Mouse (Mus musculus) lung, postnatal 0 days (tissue): ENCODE measurements at regions not wholly inside any gene's neighbourhood (a gene's known extent, or its start where the extent isn't known, plus 50 kb on each side); places are given as distances from the start of the nearest gene placed in this dataset.

ENCODE experiments used
- ATAC-seq: fragments of 200-750 bp; cut with Nextera tagmentation; 2 replicates; pipeline ENCODE4 v1.8.0; 2017; ENCODE audit warnings: moderate library complexity
- DNase-seq: peaks from one replicate; pipeline ENCODE4 v3.0.0-alpha.2; 2016; ENCODE audit warnings: low spot score
- H3K27ac ChIP-seq: fragments of 300-500 bp; sonication (generic); 2 replicates; pipeline ENCODE4 v1.5.1; 2014; ENCODE audit warnings: antibody characterized with exemption, mild to moderate bottlenecking, low read length, mixed read lengths
- H3K27me3 ChIP-seq: fragments of 300-500 bp; sonication (generic); replicated peaks from 2 replicates; pipeline ENCODE4 v1.6.1; 2014; ENCODE audit warnings: low read length, mixed read lengths; ENCODE audit not compliant: insufficient read depth
- H3K36me3 ChIP-seq: fragments of 300-500 bp; sonication (generic); 2 replicates; pipeline ENCODE4 v1.6.1; 2014; ENCODE audit warnings: low read length, mixed read lengths; ENCODE audit not compliant: insufficient read depth
- H3K4me1 ChIP-seq: fragments of 300-500 bp; sonication (generic); 2 replicates; pipeline ENCODE4 v1.6.1; 2014; ENCODE audit warnings: antibody characterized with exemption, low read depth, low read length, mixed read lengths; ENCODE audit not compliant: insufficient read depth
- H3K4me2 ChIP-seq: fragments of 300-500 bp; sonication (generic); replicated peaks from 2 replicates; pipeline ENCODE4 v1.6.1; 2014; ENCODE audit warnings: low read depth, mild to moderate bottlenecking, low read length, moderate library complexity, mixed read lengths
- H3K4me3 ChIP-seq: fragments of 300-500 bp; sonication (generic); 2 replicates; pipeline ENCODE4 v1.5.1; 2014; ENCODE audit warnings: low read depth, low read length
- H3K9ac ChIP-seq: fragments of 300-500 bp; sonication (generic); replicated peaks from 2 replicates; pipeline ENCODE4 v1.6.1; 2014; ENCODE audit warnings: low read depth, mild to moderate bottlenecking
- H3K9me3 ChIP-seq: fragments of 300-500 bp; sonication (generic); 2 replicates; pipeline ENCODE4 v1.6.1; 2016; ENCODE audit warnings: low read length, mixed read lengths
- CTCF ChIP-seq: IDR thresholded peaks from 2 replicates; pipeline ENCODE4 v1.5.1; 2016; ENCODE audit warnings: antibody characterized with exemption, mild to moderate bottlenecking
- EP300 ChIP-seq: IDR thresholded peaks from 2 replicates; pipeline ENCODE4 v1.6.1; 2016; ENCODE audit warnings: antibody characterized with exemption, mild to moderate bottlenecking, control low read depth
- WGBS: fragments of 180-500 bp; shearing (Covaris S2); extraction: QIAGEN DNeasy Blood & Tissue Kit; methylation state at CpG from one replicate; pipeline ENCODE4 v1.1.7; 2014; 5-methylcytosine and 5-hydroxymethylcytosine counted together

DNA sequence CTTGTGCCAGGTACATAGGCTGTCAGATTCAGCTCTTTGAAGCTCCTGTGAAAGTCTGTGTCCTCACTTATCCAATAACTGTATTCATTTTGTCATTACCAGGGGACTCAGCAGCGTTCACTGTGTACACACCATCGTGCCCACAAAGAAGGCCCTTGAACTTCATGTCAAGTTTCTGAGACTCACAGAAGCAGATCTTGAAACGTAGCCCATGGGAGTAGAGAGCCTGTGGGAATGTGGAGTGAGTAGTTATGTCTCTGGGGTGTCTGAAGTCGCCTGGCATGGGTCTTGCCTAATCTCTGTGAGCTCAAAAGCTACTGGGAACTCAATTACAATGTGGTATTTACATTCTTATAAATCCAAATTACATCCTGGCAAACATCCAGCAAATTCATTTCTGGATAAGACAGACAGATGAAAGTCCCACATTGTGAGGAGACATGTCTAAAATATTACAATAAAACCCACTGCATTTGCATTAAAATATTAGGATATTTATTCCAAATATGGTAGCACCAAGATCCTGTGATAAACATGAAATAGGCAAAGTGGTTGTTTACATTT, 53.2 kb upstream of the Myocd start:
- H3K27ac ChIP-seq, result no peak overlapping the region; the same call in 1 of the 2 replicates
- WGBS, result 30% methylated on average over 4 of the region's 4 CpGs
- H3K9ac ChIP-seq, result no peak overlapping the region
- DNase-seq (peak; percentile 85), ATAC-seq (peak; percentile 95)
- TF ChIP-seq CTCF (no peak), EP300 (peak; percentile 72)
- H3K4me1 ChIP-seq, result peaks cover 13% of the 10 kb centered on the region; the same call in 1 of the 2 replicates
- H3K9me3 ChIP-seq, result no peaks in the 10 kb centered on the region
- no peaks in the 10 kb centered on the region for H3K36me3 ChIP-seq
- no peaks in the 10 kb centered on the region for H3K27me3 ChIP-seq
- no peak overlapping the region for H3K4me2 ChIP-seq
- H3K4me3 ChIP-seq, result no peak overlapping the region
